Mouse (Mus musculus): ENCODE results near the gene Ddx58. TPM values are rescaled to one million over a fixed set of nuclear protein-coding genes. Genes with fewer than 3 reads are reported as not detected.

The Ddx58 gene
- polyA plus RNA-seq, 1 experiment from 2014 or later: 2.0 TPM

DNA sequence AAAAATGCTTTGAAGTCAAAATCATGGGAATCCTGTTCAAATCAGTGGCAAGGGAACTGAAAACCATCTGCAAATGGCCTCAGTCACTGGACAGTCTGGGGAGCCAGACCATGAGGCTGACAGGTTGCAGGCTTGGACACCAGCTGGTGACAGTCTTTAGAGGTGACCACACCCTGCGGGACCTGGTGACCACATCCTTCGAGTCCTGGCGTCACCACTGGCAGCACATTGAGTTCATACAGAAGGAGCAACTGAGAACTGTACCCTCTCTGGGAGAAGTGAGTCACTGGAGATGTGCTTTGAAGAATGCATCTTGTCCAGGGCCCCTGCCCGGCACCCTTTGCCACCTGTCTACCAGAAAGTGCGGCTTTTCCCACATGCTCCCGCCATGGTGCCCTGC lies 9.9 kb downstream of the Ddx58 start:
- Histone ChIP-seq H3K27me3 (no peaks in the 10 kb centered on the region), H3K4me3 (no peak overlapping the region), H3K27ac (no peak overlapping the region), H3K36me3 (ENCODE audit: poor library complexity, severe bottlenecking) (no peaks in the 10 kb centered on the region), H3K4me1 (no peaks in the 10 kb centered on the region), H3K4me2 (no peak overlapping the region), H3K9me3 (replicated peaks) (no peaks in the 10 kb centered on the region), H3K9ac (no peak overlapping the region)
- no peak for ATAC-seq
- 96% methylated on average over 6 of the region's 6 CpGs for WGBS

- no peak for ATAC-seq
- no peaks in the 10 kb centered on the region for H3K27me3 ChIP-seq
- no peak overlapping the region for H3K4me3 ChIP-seq
- H3K9ac ChIP-seq: no peak overlapping the region
- H3K27ac ChIP-seq: no peak overlapping the region
- no peaks in the 10 kb centered on the region for H3K9me3 ChIP-seq (replicated peaks)
- H3K4me2 ChIP-seq: no peak overlapping the region
- 87% methylated on average over 7 of the region's 7 CpGs for WGBS
- H3K4me1 ChIP-seq: no peaks in the 10 kb centered on the region
- H3K36me3 ChIP-seq (ENCODE audit: poor library complexity, severe bottlenecking): no peaks in the 10 kb centered on the region
Observed at GRCm38 (mm10) chr4:40227886-40228285, 11.7 kb downstream of the Ddx58 start.

DNA sequence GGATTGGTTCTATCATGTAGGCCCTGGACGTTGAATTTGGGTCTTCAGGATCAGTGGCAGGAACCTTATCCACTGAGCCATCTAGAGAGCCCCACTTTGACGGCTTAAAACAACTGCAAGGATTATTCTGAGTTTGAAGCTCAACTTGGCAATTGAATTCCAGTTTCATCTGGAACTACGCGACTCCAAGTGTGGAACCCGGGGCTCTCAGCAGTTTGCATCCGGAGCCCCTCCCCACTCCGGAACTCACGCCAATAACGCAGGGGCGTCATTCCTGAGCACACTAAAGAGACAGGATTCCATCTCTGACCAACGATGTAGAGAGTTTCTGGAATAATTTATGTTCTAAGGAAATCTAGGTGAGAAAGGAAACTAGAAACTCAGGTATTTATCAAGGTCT lies 12.5 kb downstream of the Ddx58 start:
- no peak for ATAC-seq
- Histone ChIP-seq H3K27me3 (no peaks in the 10 kb centered on the region), H3K9ac (no peak overlapping the region), H3K27ac (no peak overlapping the region), H3K4me1 (no peaks in the 10 kb centered on the region), H3K4me2 (no peak overlapping the region), H3K4me3 (no peak overlapping the region), H3K36me3 (ENCODE audit: poor library complexity, severe bottlenecking) (no peaks in the 10 kb centered on the region), H3K9me3 (replicated peaks) (no peaks in the 10 kb centered on the region)
- 94% methylated on average over 11 of the region's 11 CpGs for WGBS

- Histone ChIP-seq H3K27me3 (no peaks in the 10 kb centered on the region), H3K9ac (no peak overlapping the region), H3K4me3 (no peak overlapping the region), H3K4me2 (no peak overlapping the region), H3K9me3 (replicated peaks) (no peaks in the 10 kb centered on the region), H3K4me1 (no peaks in the 10 kb centered on the region), H3K27ac (no peak overlapping the region), H3K36me3 (ENCODE audit: poor library complexity, severe bottlenecking) (no peaks in the 10 kb centered on the region)
- ATAC-seq: no peak
- WGBS: 77% methylated on average over 5 of the region's 5 CpGs
Observed at GRCm38 (mm10) chr4:40226095-40226494, 13.5 kb downstream of the Ddx58 start.

GRCm38 (mm10) chr4:40221876-40222585 lies 17.6 kb downstream of the Ddx58 start:
- Histone ChIP-seq H3K27ac (no peak overlapping the region), H3K27me3 (no peaks in the 10 kb centered on the region), H3K9ac (no peak overlapping the region), H3K4me3 (no peak overlapping the region), H3K4me2 (no peak overlapping the region), H3K4me1 (no peaks in the 10 kb centered on the region), H3K36me3 (ENCODE audit: poor library complexity, severe bottlenecking) (no peaks in the 10 kb centered on the region), H3K9me3 (replicated peaks) (no peaks in the 10 kb centered on the region)
- 49% methylated on average over 21 of the region's 21 CpGs for WGBS
- ATAC-seq: no peak

DNA sequence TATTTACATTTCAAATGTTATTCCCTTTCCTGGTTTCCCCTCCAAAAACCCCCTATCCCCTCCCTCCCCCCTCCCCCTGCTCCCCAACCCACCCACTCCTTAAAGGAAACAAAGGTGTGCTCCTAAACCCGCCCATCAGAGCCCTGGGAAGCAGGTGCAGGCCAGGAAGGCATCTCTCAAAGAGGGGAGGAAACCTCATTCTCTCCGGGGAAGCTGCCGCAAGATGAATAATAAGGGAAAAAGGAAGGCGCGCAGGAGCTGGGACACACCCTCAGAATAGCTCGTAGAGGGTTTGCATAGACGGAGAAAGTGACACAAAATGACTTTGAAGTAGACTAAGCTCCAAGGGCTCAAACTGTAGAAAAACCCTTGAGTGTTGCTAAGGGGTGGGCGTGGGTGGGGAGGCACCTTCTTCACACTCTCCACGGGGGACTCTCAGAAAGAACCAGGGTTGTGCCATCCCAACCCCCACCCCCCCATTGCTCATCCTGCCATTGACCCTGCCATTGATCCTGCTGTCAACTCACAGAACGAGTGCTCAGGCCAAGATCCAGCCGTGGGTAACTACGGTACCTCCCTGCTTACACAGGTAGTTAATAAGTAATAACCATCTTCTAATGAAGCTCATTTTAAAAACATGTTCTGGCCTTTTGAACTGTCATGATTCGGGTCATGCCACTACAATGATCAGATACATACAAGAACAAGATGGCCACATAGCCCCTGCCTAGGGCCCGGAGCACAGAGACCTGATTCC lies 18.4 kb downstream of the Ddx58 start:
- Histone ChIP-seq H3K4me1 (no peaks in the 10 kb centered on the region), H3K27ac (no peak overlapping the region), H3K27me3 (no peaks in the 10 kb centered on the region), H3K4me2 (peak overlapping the region; percentile 35), H3K36me3 (ENCODE audit: poor library complexity, severe bottlenecking) (no peaks in the 10 kb centered on the region), H3K9me3 (replicated peaks) (no peaks in the 10 kb centered on the region), H3K4me3 (no peak overlapping the region), H3K9ac (no peak overlapping the region)
- 39% methylated on average over 14 of the region's 14 CpGs for WGBS
- no peak for ATAC-seq

- no peak overlapping the region for H3K27ac ChIP-seq
- WGBS: 19% methylated on average over 12 of the region's 12 CpGs
- no peaks in the 10 kb centered on the region for H3K9me3 ChIP-seq (replicated peaks)
- H3K4me2 ChIP-seq: peak overlapping the region; percentile 35
- 0 out of 2 replicates have a peak, but pooled peaks have one; percentile 38 for ATAC-seq
- H3K9ac ChIP-seq: peak overlapping the region; percentile 17; the same call in 1 of the 2 replicates
- H3K4me1 ChIP-seq: no peaks in the 10 kb centered on the region
- no peak overlapping the region for H3K4me3 ChIP-seq
- no peaks in the 10 kb centered on the region for H3K27me3 ChIP-seq
- H3K36me3 ChIP-seq (ENCODE audit: poor library complexity, severe bottlenecking): no peaks in the 10 kb centered on the region
Observed at GRCm38 (mm10) chr4:40220437-40220836, 19.2 kb downstream of the Ddx58 start.

DNA sequence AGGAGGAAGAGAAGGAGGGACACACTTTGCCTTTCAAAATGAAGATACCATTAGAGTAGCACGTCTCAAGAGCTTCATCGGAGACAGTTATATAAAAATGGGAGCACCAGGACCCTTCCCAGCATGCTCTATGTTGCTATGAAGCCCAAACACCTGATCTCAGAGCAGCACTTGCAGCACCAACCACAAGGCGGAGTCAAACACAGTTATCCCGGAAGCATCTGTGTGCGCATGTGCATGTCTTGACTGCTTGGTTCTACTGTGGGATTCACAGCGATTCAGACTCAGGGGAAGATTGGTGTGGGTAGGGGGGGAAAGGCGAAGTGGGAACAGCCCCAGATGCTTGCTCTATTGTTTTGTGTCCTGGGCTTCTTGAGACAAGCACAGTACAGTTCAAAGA lies 21.2 kb downstream of the Ddx58 start:
- no peak overlapping the region for H3K4me3 ChIP-seq
- no peak overlapping the region for H3K4me2 ChIP-seq
- no peak overlapping the region for H3K9ac ChIP-seq
- H3K27ac ChIP-seq: no peak overlapping the region
- no peaks in the 10 kb centered on the region for H3K36me3 ChIP-seq (ENCODE audit: poor library complexity, severe bottlenecking)
- H3K9me3 ChIP-seq (replicated peaks): no peaks in the 10 kb centered on the region
- no peaks in the 10 kb centered on the region for H3K27me3 ChIP-seq
- ATAC-seq: no peak
- WGBS: 72% methylated on average over 7 of the region's 7 CpGs
- H3K4me1 ChIP-seq: no peaks in the 10 kb centered on the region

DNA sequence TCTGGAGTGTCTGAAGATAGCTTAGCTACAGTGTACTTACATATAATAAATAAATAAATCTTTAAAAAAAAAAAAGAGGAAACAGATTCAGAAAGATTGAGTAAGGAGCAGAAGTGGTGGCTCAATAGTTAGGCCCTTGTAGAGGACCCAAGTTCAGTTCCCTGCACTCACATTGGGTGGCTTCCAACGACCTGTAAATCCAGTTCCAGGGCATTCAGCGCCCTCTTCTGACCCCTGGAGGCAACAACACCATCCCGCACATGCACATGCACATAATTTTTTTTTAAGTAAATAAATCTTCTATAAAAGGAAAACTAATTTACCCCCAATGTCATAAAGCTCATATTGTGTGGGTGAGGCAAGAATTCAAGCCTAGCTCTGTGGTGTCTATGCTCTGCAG lies 21.7 kb downstream of the Ddx58 start:
- no peak overlapping the region for H3K9ac ChIP-seq
- H3K4me1 ChIP-seq: no peaks in the 10 kb centered on the region
- H3K27ac ChIP-seq: no peak overlapping the region
- H3K4me2 ChIP-seq: no peak overlapping the region
- no peaks in the 10 kb centered on the region for H3K27me3 ChIP-seq
- no peak overlapping the region for H3K4me3 ChIP-seq
- no peak for ATAC-seq
- H3K36me3 ChIP-seq (ENCODE audit: poor library complexity, severe bottlenecking): no peaks in the 10 kb centered on the region
- 61% methylated on average over 3 of the region's 3 CpGs for WGBS
- H3K9me3 ChIP-seq (replicated peaks): no peaks in the 10 kb centered on the region

GRCm38 (mm10) chr4:40212177-40212576 lies 27.5 kb downstream of the Ddx58 start:
- H3K9me3 ChIP-seq (replicated peaks): no peaks in the 10 kb centered on the region
- WGBS: 89% methylated on average over 4 of the region's 6 CpGs
- no peak overlapping the region for H3K27ac ChIP-seq
- H3K4me2 ChIP-seq: no peak overlapping the region
- no peaks in the 10 kb centered on the region for H3K27me3 ChIP-seq
- H3K36me3 ChIP-seq (ENCODE audit: poor library complexity, severe bottlenecking): no peaks in the 10 kb centered on the region
- no peak for ATAC-seq
- no peak overlapping the region for H3K4me3 ChIP-seq
- H3K4me1 ChIP-seq: no peaks in the 10 kb centered on the region
- H3K9ac ChIP-seq: no peak overlapping the region

GRCm38 (mm10) chr4:40207701-40208100 lies 31.9 kb downstream of the Ddx58 start:
- 0 out of 2 replicates have a peak, but pooled peaks cover 4% of the 10 kb centered on the region for H3K36me3 ChIP-seq (ENCODE audit: poor library complexity, severe bottlenecking)
- H3K27ac ChIP-seq: no peak overlapping the region
- no peak overlapping the region for H3K9ac ChIP-seq
- WGBS: 21% methylated on average over 5 of the region's 5 CpGs
- H3K27me3 ChIP-seq: no peaks in the 10 kb centered on the region
- no peak for ATAC-seq
- H3K4me3 ChIP-seq: no peak overlapping the region
- no peak overlapping the region for H3K4me2 ChIP-seq
- no peaks in the 10 kb centered on the region for H3K9me3 ChIP-seq (replicated peaks)
- H3K4me1 ChIP-seq: no peaks in the 10 kb centered on the region

GRCm38 (mm10) chr4:40205231-40205903 lies 34.3 kb downstream of the Ddx58 start:
- H3K4me1 ChIP-seq: no peaks in the 10 kb centered on the region
- no peak overlapping the region for H3K27ac ChIP-seq
- H3K27me3 ChIP-seq: no peaks in the 10 kb centered on the region
- H3K4me2 ChIP-seq: no peak overlapping the region
- H3K36me3 ChIP-seq (ENCODE audit: poor library complexity, severe bottlenecking): peaks cover 17% of the 10 kb centered on the region
- no peak overlapping the region for H3K4me3 ChIP-seq
- ATAC-seq: no peak
- WGBS: 92% methylated on average over 22 of the region's 22 CpGs
- H3K9ac ChIP-seq: no peak overlapping the region
- no peaks in the 10 kb centered on the region for H3K9me3 ChIP-seq (replicated peaks)

Data from forebrain, embryonic 13.5 days (tissue).